In the genomic region with DNA sequence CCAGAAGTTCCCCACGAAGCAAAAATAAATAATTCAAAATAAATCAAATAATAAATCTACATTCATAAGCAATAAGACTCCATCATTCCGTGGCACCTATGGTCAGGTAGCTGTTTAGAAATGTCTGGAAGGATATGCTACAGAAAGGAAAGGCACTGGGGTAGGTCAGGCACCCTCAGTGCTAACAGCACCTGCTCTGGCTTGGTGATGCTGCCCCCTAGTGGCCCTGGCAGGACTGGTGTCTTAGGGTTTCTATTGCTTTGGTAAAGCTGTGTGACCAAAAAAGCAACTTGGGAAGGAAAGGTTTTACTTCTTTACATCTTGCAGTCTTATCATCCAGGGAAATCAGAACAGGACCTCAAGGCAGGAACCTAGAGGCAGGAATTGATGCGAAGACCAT, we compare ENCODE assay signal across 8 mouse cellular contexts. TPM values are rescaled to one million over a fixed set of nuclear protein-coding genes. Genes with fewer than 3 reads are reported as not detected.
A peak's percentile ranks its signal among the peaks of the same experiment; 100 is the strongest.
DNase-seq lines count a peak whose midpoint lies in the region; ATAC-seq and TF ChIP-seq lines count a peak whose summit lies in the region.

No protein-coding gene starts in this region.

- TF ChIP-seq POLR2A in embryonic fibroblast, embryonic 13.5 days (IDR thresholded peaks at IDR 0.05; ENCODE audit: low read depth, low read length) = no peak
- TF ChIP-seq POLR2A in thymus, adult 2 months (IDR thresholded peaks at IDR 0.05; ENCODE audit: control insufficient read depth, extremely low read depth, insufficient read depth, low read length, poor library complexity) = no peak

- no peak overlapping the region for H3K4me3 ChIP-seq in embryonic fibroblast, embryonic 13.5 days (ENCODE audit: insufficient read depth, low read length)
- H3K4me3 ChIP-seq in heart, embryonic 12.5 days = no peak overlapping the region
- no peak overlapping the region for H3K4me3 ChIP-seq in liver, embryonic 13.5 days (replicated peaks)
- no peak overlapping the region for H3K4me3 ChIP-seq in thymus, adult 2 months (ENCODE audit: control insufficient read depth, insufficient read depth, low read length)

- no peak overlapping the region for H3K4me2 ChIP-seq in heart, embryonic 12.5 days
- H3K4me2 ChIP-seq in liver, embryonic 13.5 days = no peak overlapping the region

- ATAC-seq in heart, embryonic 12.5 days (ENCODE audit: insufficient number of reproducible peaks, low FRiP score) = 0 out of 2 replicates have a peak, but pooled peaks have one; percentile 39
- 0 out of 2 replicates have a peak, but pooled peaks have one; percentile 61 for ATAC-seq in liver, embryonic 13.5 days (ENCODE audit: low read depth)

- peak; percentile 98 for TF ChIP-seq CTCF in embryonic fibroblast, embryonic 13.5 days (IDR thresholded peaks at IDR 0.05; ENCODE audit: borderline replicate concordance, insufficient read depth, low read length)
- peak; percentile 84 for TF ChIP-seq CTCF in thymus, adult 2 months (IDR thresholded peaks at IDR 0.05; ENCODE audit: borderline replicate concordance, control insufficient read depth, extremely low read depth, insufficient read depth, low read length, poor library complexity)

- no peak overlapping the region for H3K9ac ChIP-seq in heart, embryonic 12.5 days
- H3K9ac ChIP-seq in liver, embryonic 13.5 days = no peak overlapping the region

- H3K27ac ChIP-seq in embryonic fibroblast, embryonic 13.5 days (ENCODE audit: insufficient read depth, low read length) = no peak overlapping the region
- no peak overlapping the region for H3K27ac ChIP-seq in heart, embryonic 12.5 days (ENCODE audit: poor library complexity, severe bottlenecking)
- H3K27ac ChIP-seq in liver, embryonic 13.5 days = no peak overlapping the region
- no peak overlapping the region for H3K27ac ChIP-seq in thymus, adult 2 months (ENCODE audit: control insufficient read depth, insufficient read depth, low read length)

- peak; percentile 90 to 93 for DNase-seq in CD8-positive naive resting alpha-beta T cell, adult 2 months (ENCODE audit: low read depth in 2 of 2, low spot score in 2 of 2)
- DNase-seq in adrenal gland, postnatal 4 days (ENCODE audit: low spot score in 2 of 2) = peak; percentile 71 to 80
- DNase-seq in kidney, postnatal 10 days = peak; percentile 94
- peak; percentile 65 for DNase-seq in liver, embryonic 13.5 days
- peak; percentile 48 for DNase-seq in ovary, adult 18-20 months (ENCODE audit: low spot score)
- DNase-seq in thymus, adult 2 months = peak; percentile 92

- H3K27me3 ChIP-seq in heart, embryonic 12.5 days (replicated peaks) = no peaks in the 10 kb centered on the region
- H3K27me3 ChIP-seq in liver, embryonic 13.5 days = no peaks in the 10 kb centered on the region
- no peaks in the 10 kb centered on the region for H3K27me3 ChIP-seq in thymus, adult 2 months (ENCODE audit: control insufficient read depth, insufficient read depth, low read length)

- H3K36me3 ChIP-seq in heart, embryonic 12.5 days = no peaks in the 10 kb centered on the region
- no peaks in the 10 kb centered on the region for H3K36me3 ChIP-seq in liver, embryonic 13.5 days
- H3K36me3 ChIP-seq in thymus, adult 2 months (ENCODE audit: control insufficient read depth, insufficient read depth, low read length) = no peaks in the 10 kb centered on the region

- H3K9me3 ChIP-seq in heart, embryonic 12.5 days (replicated peaks) = 0 out of 2 replicates have a peak, but pooled peaks cover 5% of the 10 kb centered on the region
- H3K9me3 ChIP-seq in liver, embryonic 13.5 days (replicated peaks) = no peaks in the 10 kb centered on the region

- WGBS in heart, embryonic 12.5 days = 16% methylated on average over 3 of the region's 3 CpGs
- WGBS in liver, embryonic 13.5 days (ENCODE audit: insufficient replicate concordance) = 19% methylated on average over 3 of the region's 3 CpGs
- WGBS in thymus, adult 2 months = 26% methylated on average over 3 of the region's 3 CpGs

- H3K4me1 ChIP-seq in embryonic fibroblast, embryonic 13.5 days (ENCODE audit: control insufficient read depth, insufficient read depth, low read length) = no peaks in the 10 kb centered on the region
- H3K4me1 ChIP-seq in heart, embryonic 12.5 days (replicated peaks) = no peaks in the 10 kb centered on the region
- H3K4me1 ChIP-seq in liver, embryonic 13.5 days (replicated peaks) = no peaks in the 10 kb centered on the region
- no peaks in the 10 kb centered on the region for H3K4me1 ChIP-seq in thymus, adult 2 months (replicated peaks; ENCODE audit: control insufficient read depth, insufficient read depth, low read length)

RNA-seq across cellular contexts. Expression of a gene that starts 14.6 kb away (rescaled TPM):
- total RNA-seq in adrenal gland, postnatal 4 days (2021) = 10 to 100 TPM; 31.1 to 32.5 TPM
- 44.1 and 53.6 TPM in 2 replicates for polyA plus RNA-seq in embryonic fibroblast, embryonic 13.5 days (2011; ENCODE audit: insufficient read length, low read depth, missing spikeins)
- 47.2 and 49.2 TPM in 2 replicates for polyA plus RNA-seq in heart, embryonic 12.5 days (2016; fragmentation: Nextera tagmentation; extraction: Ambion mirVana)
- 69.5 and 76.9 TPM in 2 replicates for polyA plus RNA-seq in liver, embryonic 13.5 days (2015; fragmentation: Nextera tagmentation; extraction: Ambion mirVana)
- polyA plus RNA-seq in thymus, adult 2 months (2012; rRNA removed) = 124 and 126 TPM in 2 replicates

RNA-seq across cellular contexts. Expression of a gene that starts 24.2 kb away (rescaled TPM):
- total RNA-seq in adrenal gland, postnatal 4 days (2021) = under 1 TPM; 0.20 to 0.39 TPM
- not detected in 2 replicates for polyA plus RNA-seq in embryonic fibroblast, embryonic 13.5 days (2011; ENCODE audit: insufficient read length, low read depth, missing spikeins)
- not detected in 2 replicates for polyA plus RNA-seq in heart, embryonic 12.5 days (2016; fragmentation: Nextera tagmentation; extraction: Ambion mirVana)
- 0.23 and 0.30 TPM in 2 replicates for polyA plus RNA-seq in liver, embryonic 13.5 days (2015; fragmentation: Nextera tagmentation; extraction: Ambion mirVana)
- 256 and 265 TPM in 2 replicates for polyA plus RNA-seq in thymus, adult 2 months (2012; rRNA removed)

RNA-seq across cellular contexts. Expression of a gene that starts 35.1 kb away (rescaled TPM):
- 1 to 10 TPM; 8.2 to 10.0 TPM for total RNA-seq in adrenal gland, postnatal 4 days (2021)
- polyA plus RNA-seq in embryonic fibroblast, embryonic 13.5 days (2011; ENCODE audit: insufficient read length, low read depth, missing spikeins) = 13.0 and 18.5 TPM in 2 replicates
- 9.5 and 9.6 TPM in 2 replicates for polyA plus RNA-seq in heart, embryonic 12.5 days (2016; fragmentation: Nextera tagmentation; extraction: Ambion mirVana)
- 0.71 and 0.83 TPM in 2 replicates for polyA plus RNA-seq in liver, embryonic 13.5 days (2015; fragmentation: Nextera tagmentation; extraction: Ambion mirVana)
- 2.8 and 2.9 TPM in 2 replicates for polyA plus RNA-seq in thymus, adult 2 months (2012; rRNA removed)

RNA-seq across cellular contexts. Expression of a gene that starts 41.3 kb away (rescaled TPM):
- 10 to 100 TPM in 1 of 2 experiments, 1 to 10 TPM in 1; 9.8 to 12.0 TPM for total RNA-seq in adrenal gland, postnatal 4 days (2021)
- polyA plus RNA-seq in embryonic fibroblast, embryonic 13.5 days (2011; ENCODE audit: insufficient read length, low read depth, missing spikeins) = 170 and 211 TPM in 2 replicates
- polyA plus RNA-seq in heart, embryonic 12.5 days (2016; fragmentation: Nextera tagmentation; extraction: Ambion mirVana) = 1.3 and 1.4 TPM in 2 replicates
- polyA plus RNA-seq in liver, embryonic 13.5 days (2015; fragmentation: Nextera tagmentation; extraction: Ambion mirVana) = 0.13 and 0.15 TPM in 2 replicates
- 3.3 and 4.0 TPM in 2 replicates for polyA plus RNA-seq in thymus, adult 2 months (2012; rRNA removed)

Comparison
In these comparisons a context has a peak if more than half of its experiments do, and no peak if none do; other contexts are left out.
1. RNA of a gene that starts 24.2 kb away (polyA plus RNA-seq): 256 to 265 TPM in thymus, adult 2 months; 0.23 to 0.30 TPM in liver, embryonic 13.5 days, not detected in embryonic fibroblast, embryonic 13.5 days and not detected in heart, embryonic 12.5 days; every median in the first group is over 100 times any median in the second.
2. Peak in every context shown above with its lines, with median percentiles within 50 percentile points of each other: DNase-seq.